Mouse (Mus musculus) stomach, postnatal 0 days (tissue): ENCODE data around the gene Crtam. TPM values are rescaled to one million over a fixed set of nuclear protein-coding genes. Genes with fewer than 3 reads are reported as not detected.

Experiments
- ATAC-seq: fragments of 200-750 bp; cut with Nextera tagmentation; 2 replicates; pipeline ENCODE4 v1.8.0; 2017; ENCODE audit not compliant: low FRiP score, low TSS enrichment
- DNase-seq: peaks from one replicate; pipeline ENCODE4 v3.0.0-alpha.2; 2016; ENCODE audit warnings: low spot score
- H3K27ac ChIP-seq: fragments of 300-500 bp; sonication (generic); replicated peaks from 2 replicates; pipeline ENCODE4 v1.5.1; 2014; ENCODE audit warnings: mild to moderate bottlenecking, control low read depth
- H3K27me3 ChIP-seq: fragments of 300-500 bp; sonication (generic); 2 replicates; pipeline ENCODE4 v1.6.1; 2014; ENCODE audit warnings: low read length; ENCODE audit not compliant: control insufficient read depth, insufficient read depth
- H3K36me3 ChIP-seq: fragments of 300-500 bp; sonication (generic); 2 replicates; pipeline ENCODE4 v1.6.1; 2014; ENCODE audit warnings: low read length, mixed read lengths; ENCODE audit not compliant: control insufficient read depth, insufficient read depth
- H3K4me1 ChIP-seq: fragments of 300-500 bp; sonication (generic); replicated peaks from 2 replicates; pipeline ENCODE4 v1.6.1; 2014; ENCODE audit warnings: antibody characterized with exemption; ENCODE audit not compliant: control insufficient read depth, insufficient read depth
- H3K4me2 ChIP-seq: fragments of 300-500 bp; sonication (generic); replicated peaks from 2 replicates; pipeline ENCODE4 v1.6.1; 2014; ENCODE audit warnings: low read depth, mild to moderate bottlenecking, control low read depth, moderate library complexity
- H3K4me3 ChIP-seq: fragments of 300-500 bp; sonication (generic); 2 replicates; pipeline ENCODE4 v1.5.1; 2014; ENCODE audit warnings: low read depth, low read length, control low read depth
- H3K9ac ChIP-seq: fragments of 300-500 bp; sonication (generic); 2 replicates; pipeline ENCODE4 v1.6.1; 2014; ENCODE audit warnings: mild to moderate bottlenecking, low read length, control low read depth, mixed read lengths
- H3K9me3 ChIP-seq: fragments of 300-500 bp; sonication (generic); 2 replicates; pipeline ENCODE4 v1.6.1; 2016; ENCODE audit warnings: low read length; ENCODE audit not compliant: control insufficient read depth
- CTCF ChIP-seq: IDR thresholded peaks from 2 replicates; pipeline ENCODE4 v1.5.1; 2016; ENCODE audit warnings: antibody characterized with exemption, low read depth, mild to moderate bottlenecking, moderate library complexity
- EP300 ChIP-seq: optimal IDR thresholded peaks from 2 replicates; pipeline ENCODE3; 2016; ENCODE audit warnings: antibody characterized with exemption
- WGBS: fragments of 180-500 bp; shearing (Covaris S2); extraction: QIAGEN DNeasy Blood & Tissue Kit; methylation state at CpG from one replicate; pipeline ENCODE4 v1.1.7; 2014; 5-methylcytosine and 5-hydroxymethylcytosine counted together
- polyA plus RNA-seq: library from polyadenylated mRNA; unstranded; fragments of >200 nt; fragmentation: Nextera tagmentation; extraction: Ambion mirVana; gene quantifications from 2 replicates; pipeline ENCODE4 v1.2.1, GENCODE M21; 2015

Gene Crtam
- polyA plus RNA-seq, 1 experiment from 2014 or later: not detected

- Histone ChIP-seq H3K4me1 (no peaks in the 10 kb centered on the region), H3K4me3 (no peak overlapping the region), H3K9me3 (no peaks in the 10 kb centered on the region), H3K36me3 (no peaks in the 10 kb centered on the region), H3K4me2 (no peak overlapping the region), H3K27ac (no peak overlapping the region), H3K27me3 (no peaks in the 10 kb centered on the region), H3K9ac (no peak overlapping the region)
- DNase-seq (no peak), ATAC-seq (no peak)
- TF ChIP-seq CTCF: no peak
- no peak for TF ChIP-seq EP300
- 40% methylated on average over 4 of the region's 4 CpGs for WGBS
Observed at GRCm38 (mm10) chr9:40947131-40947530, 57.3 kb downstream of the Crtam start.

- WGBS: 58% methylated on average over 7 of the region's 7 CpGs
- peak; percentile 15 for DNase-seq
- no peak overlapping the region for H3K4me2 ChIP-seq
Observed at GRCm38 (mm10) chr9:40937425-40937824, 67.0 kb downstream of the Crtam start.

GRCm38 (mm10) chr9:40933323-40933722, 71.1 kb downstream of the Crtam start:
- ATAC-seq: no peak
- WGBS: 62% methylated on average over 3 of the region's 3 CpGs
- H3K27ac ChIP-seq: no peak overlapping the region
- H3K36me3 ChIP-seq: no peaks in the 10 kb centered on the region
- H3K4me3 ChIP-seq: no peak overlapping the region
- H3K4me2 ChIP-seq: no peak overlapping the region
- H3K27me3 ChIP-seq: no peaks in the 10 kb centered on the region
- no peak overlapping the region for H3K9ac ChIP-seq
- TF ChIP-seq CTCF: no peak
- TF ChIP-seq EP300: no peak
- no peak for DNase-seq
- no peaks in the 10 kb centered on the region for H3K9me3 ChIP-seq
- no peaks in the 10 kb centered on the region for H3K4me1 ChIP-seq

More at GRCm38 (mm10) chr9:40937425-40937824, 67.0 kb downstream of the Crtam start:
- Histone ChIP-seq H3K9ac (no peak overlapping the region), H3K9me3 (no peaks in the 10 kb centered on the region), H3K4me1 (no peaks in the 10 kb centered on the region), H3K36me3 (no peaks in the 10 kb centered on the region), H3K27me3 (no peaks in the 10 kb centered on the region), H3K27ac (no peak overlapping the region), H3K4me3 (no peak overlapping the region)
- TF ChIP-seq CTCF (peak; percentile 60), EP300 (no peak)
- no peak for ATAC-seq

GRCm38 (mm10) chr9:40927351-40927980, 77.0 kb downstream of the Crtam start:
- H3K4me2 ChIP-seq: no peak overlapping the region
- ATAC-seq: no peak
- no peaks in the 10 kb centered on the region for H3K27me3 ChIP-seq
- no peak overlapping the region for H3K4me3 ChIP-seq
- no peak for TF ChIP-seq EP300
- TF ChIP-seq CTCF: no peak
- no peak overlapping the region for H3K27ac ChIP-seq
- no peaks in the 10 kb centered on the region for H3K4me1 ChIP-seq
- 68% methylated on average over 17 of the region's 17 CpGs for WGBS
- H3K9ac ChIP-seq: no peak overlapping the region
- H3K9me3 ChIP-seq: no peaks in the 10 kb centered on the region
- no peaks in the 10 kb centered on the region for H3K36me3 ChIP-seq
- DNase-seq: no peak

Other genes with a start within 250 kb of the Crtam start
- gene Hspa8, start 203.6 kb downstream of the Crtam start, polyA plus RNA-seq: 991 and 1,085 TPM in 2 replicates
- 0.04 TPM in 1 of 2 replicates, not detected in the other for gene Bsx, start 130.5 kb downstream of the Crtam start, polyA plus RNA-seq
- 0.04 and 0.07 TPM in 2 replicates for gene Jhy, start 40.5 kb downstream of the Crtam start, polyA plus RNA-seq
- 1.4 and 1.7 TPM in 2 replicates for gene Ubash3b, start 157.1 kb upstream of the Crtam start, polyA plus RNA-seq